Mouse (Mus musculus): ENCODE measurements around the gene Morn1. TPM values are rescaled to one million over a fixed set of nuclear protein-coding genes. Genes with fewer than 3 reads are reported as not detected.

Gene Morn1
- polyA plus RNA-seq, 1 experiment: 44.0 TPM

DNA sequence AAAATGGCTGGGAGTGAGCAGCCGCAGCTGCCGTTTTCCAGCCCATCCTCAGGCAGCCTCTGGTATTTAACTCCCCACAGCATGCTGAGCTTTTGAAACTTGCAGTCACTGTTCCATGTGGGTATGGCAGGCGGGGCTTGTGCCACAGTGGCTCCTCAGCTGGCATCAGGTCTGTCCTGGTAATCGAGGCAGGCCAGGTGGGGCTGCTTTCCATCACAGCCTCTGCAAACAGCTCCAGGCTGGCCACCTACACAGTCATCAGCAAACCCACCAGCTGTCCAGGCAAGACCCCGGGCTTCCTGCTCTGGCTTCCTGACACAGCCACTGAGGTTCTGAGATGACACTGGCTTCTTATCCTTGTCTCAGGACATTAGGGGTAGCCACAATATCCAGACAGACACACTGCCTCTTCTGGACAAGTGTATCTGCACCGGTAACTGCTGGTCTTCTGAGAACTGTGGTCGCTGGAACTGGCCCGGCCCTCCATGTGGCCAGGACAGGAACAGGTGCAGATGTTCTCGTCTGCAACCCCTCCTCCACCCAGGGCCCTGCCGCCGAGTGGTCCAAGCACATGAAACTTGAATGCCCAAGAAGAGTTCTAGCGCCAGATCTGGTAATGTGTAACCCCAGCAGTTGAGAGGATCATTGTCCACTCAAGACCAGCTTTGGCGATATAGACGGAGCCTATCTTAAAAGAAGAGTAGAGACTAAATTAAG lies 59.9 kb downstream of the Morn1 start:
- H3K36me3 ChIP-seq (ENCODE audit: control insufficient read depth, insufficient read depth, low read length): no peaks in the 10 kb centered on the region
- H3K4me1 ChIP-seq (ENCODE audit: control insufficient read depth, insufficient read depth, low read length): peaks cover 19% of the 10 kb centered on the region
- H3K4me3 ChIP-seq (ENCODE audit: control insufficient read depth, low read depth, low read length): no peak overlapping the region
- H3K27ac ChIP-seq (ENCODE audit: control insufficient read depth, insufficient read depth, low read depth, low read length): no peak overlapping the region
- TF ChIP-seq CTCF (IDR thresholded peaks at IDR 0.05; ENCODE audit: control insufficient read depth, insufficient read depth, insufficient replicate concordance, low read depth, low read length): no peak
- TF ChIP-seq POLR2A (IDR thresholded peaks at IDR 0.05; ENCODE audit: control insufficient read depth, low read depth, low read length): no peak
- no peaks in the 10 kb centered on the region for H3K27me3 ChIP-seq (ENCODE audit: control insufficient read depth, insufficient read depth, low read length)

GRCm38 (mm10) chr4:155148453-155148852 lies 62.1 kb downstream of the Morn1 start:
- H3K4me1 ChIP-seq (ENCODE audit: control insufficient read depth, insufficient read depth, low read length): peaks cover 22% of the 10 kb centered on the region
- H3K27ac ChIP-seq (ENCODE audit: control insufficient read depth, insufficient read depth, low read depth, low read length): no peak overlapping the region
- no peak for TF ChIP-seq CTCF (IDR thresholded peaks at IDR 0.05; ENCODE audit: control insufficient read depth, insufficient read depth, insufficient replicate concordance, low read depth, low read length)
- TF ChIP-seq POLR2A (IDR thresholded peaks at IDR 0.05; ENCODE audit: control insufficient read depth, low read depth, low read length): no peak
- H3K27me3 ChIP-seq (ENCODE audit: control insufficient read depth, insufficient read depth, low read length): no peaks in the 10 kb centered on the region
- no peaks in the 10 kb centered on the region for H3K36me3 ChIP-seq (ENCODE audit: control insufficient read depth, insufficient read depth, low read length)
- no peak overlapping the region for H3K4me3 ChIP-seq (ENCODE audit: control insufficient read depth, low read depth, low read length)

GRCm38 (mm10) chr4:155148910-155149698 lies 62.7 kb downstream of the Morn1 start:
- H3K36me3 ChIP-seq (ENCODE audit: control insufficient read depth, insufficient read depth, low read length): no peaks in the 10 kb centered on the region
- H3K4me3 ChIP-seq (ENCODE audit: control insufficient read depth, low read depth, low read length): no peak overlapping the region
- H3K27me3 ChIP-seq (ENCODE audit: control insufficient read depth, insufficient read depth, low read length): no peaks in the 10 kb centered on the region
- no peak overlapping the region; the same call in 1 of the 2 replicates for H3K27ac ChIP-seq (ENCODE audit: control insufficient read depth, insufficient read depth, low read depth, low read length)
- no peak for TF ChIP-seq POLR2A (IDR thresholded peaks at IDR 0.05; ENCODE audit: control insufficient read depth, low read depth, low read length)
- peaks cover 22% of the 10 kb centered on the region for H3K4me1 ChIP-seq (ENCODE audit: control insufficient read depth, insufficient read depth, low read length)

DNA sequence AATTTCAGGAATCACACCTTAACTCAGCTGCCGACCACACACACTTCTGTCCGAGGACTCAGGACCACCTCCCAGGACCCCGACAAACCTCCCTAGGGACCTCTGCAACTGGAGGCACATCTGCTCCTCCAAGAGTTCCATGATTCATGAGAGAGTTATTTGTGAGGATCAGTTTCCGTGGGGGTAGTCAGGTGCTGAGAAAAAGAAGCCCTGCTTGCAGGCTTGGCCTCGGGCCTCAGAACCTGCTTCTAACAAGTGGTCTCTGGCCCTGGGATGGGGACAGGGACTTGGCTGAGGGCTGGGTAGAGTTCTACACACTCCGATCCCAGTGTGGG lies 63.5 kb downstream of the Morn1 start:
- Histone ChIP-seq H3K4me1 (ENCODE audit: control insufficient read depth, insufficient read depth, low read length) (peaks cover 22% of the 10 kb centered on the region), H3K4me3 (ENCODE audit: control insufficient read depth, low read depth, low read length) (no peak overlapping the region), H3K27ac (ENCODE audit: control insufficient read depth, insufficient read depth, low read depth, low read length) (no peak overlapping the region), H3K36me3 (ENCODE audit: control insufficient read depth, insufficient read depth, low read length) (no peaks in the 10 kb centered on the region), H3K27me3 (ENCODE audit: control insufficient read depth, insufficient read depth, low read length) (no peaks in the 10 kb centered on the region)
- TF ChIP-seq CTCF (IDR thresholded peaks at IDR 0.05; ENCODE audit: control insufficient read depth, insufficient read depth, insufficient replicate concordance, low read depth, low read length) (no peak), POLR2A (IDR thresholded peaks at IDR 0.05; ENCODE audit: control insufficient read depth, low read depth, low read length) (no peak)

- Histone ChIP-seq H3K4me3 (ENCODE audit: control insufficient read depth, low read depth, low read length) (peak overlapping the region; percentile 69), H3K27me3 (ENCODE audit: control insufficient read depth, insufficient read depth, low read length) (no peaks in the 10 kb centered on the region), H3K36me3 (ENCODE audit: control insufficient read depth, insufficient read depth, low read length) (no peaks in the 10 kb centered on the region), H3K27ac (ENCODE audit: control insufficient read depth, insufficient read depth, low read depth, low read length) (peak overlapping the region; percentile 34; the same call in 1 of the 2 replicates), H3K4me1 (ENCODE audit: control insufficient read depth, insufficient read depth, low read length) (peaks cover 22% of the 10 kb centered on the region)
- TF ChIP-seq CTCF (IDR thresholded peaks at IDR 0.05; ENCODE audit: control insufficient read depth, insufficient read depth, insufficient replicate concordance, low read depth, low read length) (no peak), POLR2A (IDR thresholded peaks at IDR 0.05; ENCODE audit: control insufficient read depth, low read depth, low read length) (no peak)
Observed at GRCm38 (mm10) chr4:155150276-155151113, 64.1 kb downstream of the Morn1 start.

GRCm38 (mm10) chr4:155151221-155151788 lies 64.9 kb downstream of the Morn1 start:
- peak overlapping the region; percentile 69 for H3K4me3 ChIP-seq (ENCODE audit: control insufficient read depth, low read depth, low read length)
- peak overlapping the region; percentile 34; the same call in 1 of the 2 replicates for H3K27ac ChIP-seq (ENCODE audit: control insufficient read depth, insufficient read depth, low read depth, low read length)
- TF ChIP-seq POLR2A (IDR thresholded peaks at IDR 0.05; ENCODE audit: control insufficient read depth, low read depth, low read length) (no peak), CTCF (IDR thresholded peaks at IDR 0.05; ENCODE audit: control insufficient read depth, insufficient read depth, insufficient replicate concordance, low read depth, low read length) (no peak)
- no peaks in the 10 kb centered on the region for H3K27me3 ChIP-seq (ENCODE audit: control insufficient read depth, insufficient read depth, low read length)
- no peaks in the 10 kb centered on the region for H3K36me3 ChIP-seq (ENCODE audit: control insufficient read depth, insufficient read depth, low read length)
- H3K4me1 ChIP-seq (ENCODE audit: control insufficient read depth, insufficient read depth, low read length): peaks cover 22% of the 10 kb centered on the region
